Mouse (Mus musculus): ENCODE measurements around the gene Chrna1.
A peak's percentile ranks its signal among the peaks of the same experiment; 100 is the strongest.

The Chrna1 gene

DNA sequence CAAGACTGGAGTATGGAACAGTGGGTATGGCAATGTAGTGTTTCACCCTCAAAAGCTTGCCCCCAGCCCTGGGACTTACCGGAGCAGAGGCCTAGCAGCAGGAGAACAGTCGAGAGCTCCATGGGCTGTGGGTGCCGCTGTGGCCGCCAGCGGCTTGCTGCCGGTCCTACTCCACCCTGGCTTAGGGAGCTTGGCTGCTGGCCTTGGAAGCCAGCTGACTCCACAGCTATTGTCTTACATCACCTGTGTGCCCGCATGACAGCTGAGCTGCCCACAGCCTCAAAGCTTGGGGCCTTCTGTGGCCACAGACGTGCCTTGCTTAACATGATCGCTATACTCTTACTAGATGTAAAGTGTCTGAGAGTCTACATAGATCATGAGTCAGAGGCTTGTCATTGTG, at the start of gene Chrna1:
Gene Chrna1 (minus strand): TSS at position 173 of the 400 bp plus-strand sequence.
- no peak for DNase-seq

DNA sequence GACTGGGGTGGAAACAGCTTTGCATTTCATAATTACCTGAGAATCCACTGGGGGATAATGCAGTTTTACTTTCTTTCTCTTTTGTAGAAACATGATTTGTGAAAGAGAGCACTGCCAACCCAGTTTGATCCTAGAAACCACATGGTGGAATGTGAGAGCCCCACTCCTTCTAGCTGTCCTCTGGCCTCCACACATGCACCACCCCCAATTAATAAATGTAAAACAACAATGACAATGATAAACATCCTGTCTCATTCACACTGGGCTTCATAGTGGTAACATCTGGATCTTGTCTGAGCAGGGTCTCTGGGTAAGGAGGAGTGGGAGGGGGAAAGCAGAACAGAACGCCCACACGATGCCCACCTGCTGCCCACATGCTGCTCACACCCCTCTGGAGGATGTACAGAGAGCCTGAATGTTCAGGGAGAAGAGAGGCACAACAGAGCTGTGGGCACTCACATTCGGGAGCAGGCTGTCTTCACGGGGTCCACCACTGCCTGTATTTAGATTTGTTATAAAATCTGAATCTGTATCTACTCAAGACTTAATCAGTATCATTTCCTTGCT, 38.4 kb upstream of the Chrna1 start:
- DNase-seq = no peak

DNA sequence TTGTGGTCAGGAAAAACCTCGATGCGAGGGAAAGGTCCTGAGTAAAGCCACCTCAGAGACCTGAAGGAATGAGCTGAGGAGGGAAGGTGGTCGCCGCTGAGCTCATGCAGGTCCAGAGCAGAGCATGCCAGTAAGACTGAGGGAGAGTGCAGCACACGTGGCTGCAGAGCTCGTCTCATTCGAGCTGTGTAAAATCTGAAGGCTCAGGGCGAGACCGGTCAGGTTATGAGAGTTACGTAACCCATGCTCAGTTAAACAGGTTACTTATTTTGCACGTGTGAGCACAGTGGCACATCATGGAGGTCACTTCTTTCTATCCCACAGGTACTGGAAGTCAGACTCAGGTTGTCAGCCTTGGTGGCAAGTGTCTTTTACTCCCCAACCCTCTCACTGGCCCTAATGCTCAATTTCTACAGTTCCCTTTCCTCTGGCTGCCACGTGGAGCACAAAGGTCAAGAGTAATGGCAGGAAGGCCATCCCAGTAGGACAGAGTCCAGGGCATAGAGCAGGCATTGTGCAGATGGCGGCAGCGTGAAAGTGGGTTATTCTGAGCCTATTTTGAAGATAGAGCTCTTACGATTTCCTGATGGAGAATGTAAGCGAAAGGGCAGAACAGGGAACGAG, 36.4 kb upstream of the Chrna1 start:
- DNase-seq = no peak

DNA sequence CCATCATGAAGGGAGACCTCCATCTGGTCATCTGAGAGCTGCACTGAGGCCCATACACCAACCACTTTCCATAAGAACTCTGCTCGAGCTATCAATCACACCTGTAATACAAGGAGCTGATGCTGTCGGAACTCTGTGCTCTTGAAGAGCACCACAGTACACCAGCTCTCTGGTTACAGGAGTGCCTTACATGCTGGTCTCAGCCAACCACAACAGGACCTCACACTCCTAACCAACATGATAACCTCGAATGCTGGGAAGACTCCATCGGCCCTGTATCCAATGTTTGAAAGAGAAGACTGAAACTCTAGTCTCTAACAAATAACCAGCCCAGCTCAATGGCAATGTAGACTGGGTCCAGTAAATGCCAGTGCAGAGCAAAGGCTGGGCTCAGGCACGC, 35.3 kb upstream of the Chrna1 start:
- no peak for DNase-seq

DNA sequence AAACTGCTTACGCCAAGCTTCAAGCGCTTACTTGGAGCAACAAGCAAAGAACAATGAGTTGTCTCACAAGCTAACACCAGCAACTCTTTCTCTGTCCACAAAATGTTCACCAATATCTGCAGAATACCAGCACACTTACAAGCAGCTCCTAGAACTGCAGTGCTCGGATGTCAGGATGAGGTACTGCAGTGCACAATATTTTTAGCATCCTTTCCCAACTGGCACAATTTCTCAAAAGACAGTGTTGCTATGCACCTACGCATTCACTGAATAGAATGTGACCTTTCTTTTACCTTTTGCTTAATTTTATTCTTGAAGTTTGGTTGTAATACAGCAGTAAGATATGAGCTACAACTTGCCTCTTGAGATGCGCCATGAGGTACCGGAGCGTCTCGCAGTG, 34.2 kb upstream of the Chrna1 start:
- DNase-seq = no peak

DNA sequence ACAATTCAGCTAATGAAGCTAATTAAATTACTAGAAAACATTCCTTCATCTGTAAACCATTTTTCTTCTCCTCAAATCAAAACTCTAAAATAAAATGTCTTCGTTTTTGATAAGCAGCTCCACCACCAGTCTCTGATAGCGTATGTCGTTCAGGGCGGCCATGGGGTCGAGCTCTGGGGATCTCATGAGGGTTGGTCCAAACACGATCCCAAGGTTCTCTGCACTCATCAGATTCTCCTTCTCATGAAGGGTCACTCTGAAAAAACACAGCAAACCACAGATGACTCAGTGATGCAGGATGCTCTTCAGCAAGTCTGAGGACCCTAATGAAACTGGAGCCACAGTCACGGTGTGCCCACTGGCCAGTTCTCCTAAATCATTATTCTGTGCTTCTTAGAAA, 32.8 kb upstream of the Chrna1 start:
- no peak for DNase-seq

DNA sequence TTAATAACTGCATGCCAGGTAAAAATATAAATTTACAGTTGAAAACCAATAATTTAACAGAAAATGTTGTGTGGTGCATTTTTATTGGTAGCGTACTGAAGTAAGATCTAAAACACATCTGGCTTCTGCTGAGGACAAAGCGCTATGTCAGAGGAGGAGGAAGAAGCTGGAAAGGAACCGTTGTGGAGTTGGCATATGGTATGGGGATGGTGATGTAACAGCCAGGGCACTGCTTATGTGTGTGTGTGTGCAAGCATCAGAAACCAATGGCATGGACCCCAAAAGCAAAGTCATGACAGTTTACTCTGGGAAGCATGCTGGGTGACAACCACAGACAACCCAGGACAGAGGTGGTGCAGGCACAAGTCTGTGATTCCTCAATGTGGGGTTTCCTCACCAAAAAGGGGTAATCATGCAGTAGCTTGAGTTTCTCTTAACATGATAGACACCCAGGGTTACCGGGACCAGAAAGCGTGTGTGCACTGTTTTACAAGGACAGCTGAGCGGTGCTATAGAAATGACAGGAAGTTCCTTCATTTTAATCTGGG, 32.3 kb upstream of the Chrna1 start:
- DNase-seq = no peak

DNA sequence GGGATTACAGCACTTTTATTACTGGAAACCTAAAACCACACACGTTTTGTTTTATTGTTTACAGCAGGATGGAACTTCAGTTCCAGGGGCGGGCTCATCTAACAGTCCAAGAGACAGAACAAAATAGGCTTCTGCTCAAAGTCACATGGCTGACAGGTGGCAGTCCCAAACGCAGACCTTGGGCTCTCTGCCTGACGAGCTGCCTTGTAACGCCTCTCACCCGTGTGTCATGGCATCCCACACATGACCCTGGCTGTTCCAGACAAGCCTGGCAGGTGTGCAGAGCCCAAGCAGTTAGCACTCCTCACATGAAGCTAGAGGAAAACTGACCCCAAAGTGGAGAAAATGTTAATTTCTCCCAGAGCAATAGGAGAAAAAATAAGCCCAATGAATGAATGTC, 31.7 kb upstream of the Chrna1 start:
- no peak for DNase-seq

DNA sequence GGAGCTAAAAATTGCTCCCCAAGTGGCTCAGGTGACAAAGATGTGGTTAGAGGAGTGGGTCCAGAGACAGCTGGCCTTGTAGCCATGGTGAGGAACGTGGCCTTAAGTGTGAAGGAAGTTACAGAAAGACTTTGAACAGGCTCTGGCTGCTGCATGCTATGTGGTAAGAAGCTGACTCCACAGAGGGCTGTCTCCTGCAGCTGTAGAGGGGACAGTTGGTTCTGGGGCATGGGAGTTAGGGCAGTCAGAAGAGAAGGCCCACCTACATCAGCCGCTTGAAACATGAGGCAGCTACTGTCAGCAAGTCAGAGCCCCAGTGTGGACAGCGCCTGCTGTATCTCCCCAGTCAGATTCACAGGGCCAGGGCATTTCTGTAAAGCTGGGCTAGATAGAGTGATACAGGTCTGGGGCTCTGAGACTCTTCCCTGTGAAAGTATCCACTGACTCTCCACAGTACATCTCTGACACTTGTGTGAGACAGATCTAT, 29.6 kb upstream of the Chrna1 start:
- DNase-seq = no peak

DNA sequence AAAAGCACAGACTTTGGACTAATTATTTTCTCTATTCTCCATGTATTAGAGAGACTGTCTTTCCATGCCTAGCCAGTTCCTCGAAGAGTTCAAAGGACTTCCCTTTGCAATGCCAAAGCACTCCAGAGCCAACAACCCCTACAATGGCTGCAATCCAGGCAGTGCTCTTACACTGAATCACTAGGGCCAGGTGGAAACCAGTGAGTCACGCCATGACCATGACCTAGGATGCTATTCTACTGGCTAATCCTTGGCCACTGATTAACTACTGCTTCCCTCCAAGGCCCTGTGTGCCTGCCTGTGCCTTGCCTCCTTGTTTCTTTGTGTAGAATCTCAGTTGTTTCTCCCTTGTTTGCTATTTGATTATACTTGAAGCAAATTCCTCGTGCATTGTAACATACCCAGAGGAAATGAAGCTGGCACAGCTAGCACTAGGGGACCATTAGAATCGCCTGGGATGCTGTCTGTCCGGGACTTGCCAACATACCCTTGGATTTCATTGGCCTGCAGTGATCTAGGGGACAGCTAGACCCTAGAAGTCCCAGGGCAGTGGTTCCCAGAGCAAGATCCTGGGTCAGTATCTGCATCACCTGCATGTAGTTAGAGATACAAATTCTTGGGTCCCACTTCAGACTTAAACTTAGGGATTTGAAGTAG, 29.1 kb upstream of the Chrna1 start:
- DNase-seq = no peak

DNA sequence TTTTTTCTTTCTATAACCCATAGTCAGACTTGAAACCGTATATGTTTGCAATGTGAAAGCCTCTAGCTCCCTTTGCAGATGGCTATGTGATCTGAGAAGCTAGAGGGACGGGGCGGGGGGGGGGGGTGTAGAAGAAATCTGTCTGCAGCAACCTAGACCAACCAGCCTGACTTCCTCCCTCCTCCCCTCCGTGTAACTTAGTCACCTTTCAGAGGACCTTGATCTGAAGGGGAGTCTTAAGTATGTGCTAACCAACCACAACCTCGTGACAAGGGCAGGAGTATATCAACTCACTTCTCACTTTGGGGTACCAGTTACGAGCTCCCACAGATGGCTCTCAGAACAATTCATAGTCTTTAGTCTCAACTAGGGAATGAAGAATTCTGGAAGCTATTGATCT, 28.3 kb upstream of the Chrna1 start:
- DNase-seq = no peak

DNA sequence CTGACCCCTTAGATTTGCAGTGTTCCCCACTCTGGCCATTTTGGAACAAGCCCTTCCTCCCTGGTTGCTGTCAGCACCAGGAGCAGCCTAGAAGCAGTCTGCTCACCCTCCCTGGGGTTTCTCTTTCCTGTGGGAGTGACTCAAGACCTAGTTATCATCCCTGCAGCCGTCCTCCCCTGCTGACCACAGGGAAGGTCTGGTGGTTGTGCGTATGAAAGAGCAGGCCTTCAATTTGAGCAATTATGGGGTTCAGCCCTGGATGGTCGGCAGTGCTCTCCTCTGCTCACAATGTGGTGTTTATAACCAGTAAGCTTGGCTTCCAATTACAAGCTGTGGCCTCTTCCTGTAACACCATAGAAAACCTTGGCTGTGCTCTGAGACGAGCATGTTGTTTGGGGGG, 27.5 kb upstream of the Chrna1 start:
- no peak for DNase-seq

DNA sequence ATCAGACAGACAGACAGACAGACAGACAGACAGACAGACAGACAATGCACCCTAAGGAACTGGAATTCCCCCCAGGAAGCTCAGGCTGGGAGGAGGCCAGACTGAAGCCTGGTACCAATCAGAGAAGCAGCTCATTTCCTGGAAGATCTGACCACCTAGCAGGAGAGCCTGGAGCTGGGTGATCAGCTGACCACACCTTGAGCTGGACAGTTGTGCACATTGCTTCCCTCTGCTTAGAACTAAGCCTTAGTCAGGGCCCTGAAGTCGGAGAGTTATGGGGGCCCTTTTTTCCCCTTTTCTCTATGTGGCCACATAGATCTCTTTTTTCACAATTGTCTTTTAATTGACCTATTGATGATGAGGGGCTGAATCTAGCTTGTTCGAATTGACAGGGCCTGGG, 27.0 kb upstream of the Chrna1 start:
- DNase-seq = no peak

DNA sequence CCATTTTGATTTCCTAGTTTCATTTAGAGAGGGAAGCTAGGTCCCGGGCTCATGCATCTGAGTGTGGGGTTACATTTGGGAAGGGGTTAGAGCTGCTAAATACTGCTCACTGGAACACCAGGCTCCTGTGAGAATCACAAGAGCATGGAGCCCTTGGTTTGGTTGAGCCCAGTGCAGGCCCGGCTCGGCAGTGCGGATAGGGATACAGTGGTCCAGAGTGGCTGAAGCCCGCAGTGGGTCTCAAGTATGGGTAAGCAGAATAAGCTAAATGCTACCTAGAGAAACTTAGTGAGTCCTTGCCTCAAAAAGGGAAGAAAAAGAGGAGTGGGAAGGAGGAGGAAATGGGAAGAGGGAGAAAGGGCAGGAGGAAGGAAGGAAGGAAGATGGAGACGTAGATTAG, 26.5 kb upstream of the Chrna1 start:
- DNase-seq = no peak

DNA sequence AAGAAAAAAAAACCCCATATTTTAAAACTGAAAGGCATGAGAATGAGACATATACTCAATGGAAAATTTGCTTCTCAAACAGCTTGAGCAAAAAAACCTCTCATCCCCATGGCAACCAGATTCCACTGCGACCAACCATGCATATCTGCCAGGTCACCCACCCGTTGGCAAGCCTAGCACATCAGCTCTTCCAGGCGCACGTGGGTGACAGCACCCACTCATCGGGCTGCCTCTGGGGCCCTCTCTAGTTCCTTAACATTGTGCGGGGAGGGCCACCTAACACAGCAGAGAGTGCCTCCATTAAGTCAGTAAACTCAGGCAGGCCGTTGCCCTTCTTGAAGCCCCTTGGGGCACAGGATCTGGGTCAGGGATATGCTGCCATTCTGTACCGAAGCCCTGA, 24.9 kb upstream of the Chrna1 start:
- DNase-seq = peak; percentile 90

DNA sequence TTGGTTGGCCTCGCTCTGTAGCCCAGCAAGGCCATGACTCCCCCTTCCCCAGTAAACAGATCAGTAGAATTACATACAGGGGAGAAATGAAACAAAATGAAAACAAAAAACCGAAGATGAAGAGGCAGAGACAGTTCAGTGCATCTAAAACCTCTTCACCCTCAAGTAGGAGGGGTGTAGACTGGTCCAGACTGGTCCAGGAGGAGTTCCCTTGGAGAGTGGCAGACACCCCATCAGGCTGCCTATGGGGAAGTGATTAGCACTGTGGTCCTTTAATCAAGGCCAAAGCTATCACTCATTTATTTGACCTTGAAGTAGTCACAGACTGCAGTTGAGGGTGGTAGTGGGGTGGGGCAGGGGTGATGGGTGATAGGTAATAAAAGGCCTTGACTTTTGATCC, 24.4 kb upstream of the Chrna1 start:
- DNase-seq = no peak

DNA sequence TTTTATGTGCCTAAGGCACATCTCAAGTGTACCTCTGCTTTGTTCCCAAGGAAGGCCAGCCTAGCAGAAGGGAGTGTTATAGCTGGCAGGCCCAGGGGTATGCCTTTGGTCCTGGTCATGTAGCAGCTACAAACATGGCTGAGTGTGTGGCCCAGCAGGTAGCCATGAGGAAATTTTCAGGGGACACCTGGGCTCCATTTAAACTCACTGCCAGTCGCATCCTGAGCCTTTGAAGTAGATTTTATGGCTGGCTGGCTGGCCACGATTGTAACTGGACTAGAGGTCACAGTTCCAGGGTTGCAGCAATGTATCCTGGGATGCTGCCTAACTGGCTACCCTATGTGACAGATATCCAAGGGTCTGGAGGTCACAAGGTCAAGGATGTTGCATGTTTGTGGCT, 20.5 kb upstream of the Chrna1 start:
- DNase-seq = no peak

DNA sequence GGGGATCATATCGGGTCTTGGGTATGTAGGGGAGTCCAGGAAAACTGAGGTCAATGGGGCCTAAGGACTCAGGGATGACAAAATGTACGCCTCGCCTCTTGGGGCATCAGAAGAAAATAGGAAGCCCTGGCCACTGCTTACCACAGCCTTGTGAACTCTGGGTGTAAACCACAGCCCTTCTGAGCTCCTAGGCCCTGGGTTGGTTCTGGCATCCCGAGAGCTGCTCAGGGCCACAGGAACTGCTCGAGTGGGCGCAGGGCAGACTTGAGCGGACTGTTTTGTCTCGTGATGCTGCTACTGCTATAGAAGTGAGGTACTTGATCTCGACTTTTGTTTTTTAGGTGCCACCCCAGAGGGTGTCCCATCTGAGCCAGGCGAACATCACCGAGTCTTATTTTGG, 17.6 kb upstream of the Chrna1 start:
- no peak for DNase-seq

DNA sequence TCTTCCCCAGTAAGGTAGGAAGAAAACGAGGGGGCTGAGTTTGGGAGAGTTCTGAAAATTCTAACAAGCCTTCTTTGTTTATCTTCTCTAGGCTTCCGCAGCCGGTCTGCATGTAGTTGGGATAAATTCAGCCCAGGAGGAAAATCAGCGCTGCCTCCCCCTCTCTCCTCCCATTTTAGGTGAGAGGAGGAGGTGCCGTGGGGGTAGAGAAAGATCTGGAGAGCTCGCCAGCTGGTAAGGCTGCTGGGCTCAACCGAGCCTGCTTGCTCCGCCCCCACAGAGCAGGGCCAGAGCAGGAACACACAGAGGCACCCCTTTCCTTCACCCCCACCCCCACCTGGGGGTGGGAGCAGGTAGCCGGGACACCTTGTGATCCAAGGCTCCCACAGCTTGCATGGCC, 16.6 kb upstream of the Chrna1 start:
- DNase-seq = peak; percentile 90

DNA sequence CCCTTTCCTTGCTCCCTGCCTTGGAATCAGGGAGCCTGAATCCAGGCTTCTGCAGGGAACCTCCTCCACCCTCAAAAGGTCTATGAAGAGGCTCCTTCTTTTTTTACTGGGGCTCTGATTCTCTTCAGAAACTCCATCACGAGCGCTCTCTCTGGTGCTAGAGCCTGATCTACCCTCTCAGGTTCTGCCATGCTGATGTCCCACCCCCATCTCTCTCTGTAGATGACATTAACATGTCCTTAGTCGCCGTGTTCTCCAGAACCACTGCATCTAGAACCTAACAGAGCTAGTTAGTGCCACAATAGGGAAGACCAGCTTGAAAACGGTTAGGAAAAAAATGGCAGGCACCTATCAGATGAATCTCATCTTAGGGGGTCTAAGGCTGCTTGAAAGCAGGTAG, 16.2 kb upstream of the Chrna1 start:
- DNase-seq = no peak

DNA sequence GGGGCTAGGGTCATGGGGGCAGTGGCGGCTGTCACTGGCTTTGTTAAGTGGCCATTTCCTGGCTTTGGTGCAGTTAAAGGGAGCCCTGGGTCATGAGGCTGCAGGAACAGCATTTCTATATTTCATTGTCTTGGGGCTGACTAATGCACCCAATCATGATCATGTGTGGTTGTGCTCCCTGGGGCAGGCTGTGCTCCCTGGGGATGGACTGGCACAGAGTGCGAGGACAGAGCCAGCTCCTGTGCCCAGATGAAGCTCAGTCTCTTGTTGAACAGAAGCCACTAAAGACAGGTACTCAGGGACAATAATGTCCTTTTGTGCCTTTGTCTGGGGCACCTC, 12.9 kb upstream of the Chrna1 start:
- no peak for DNase-seq

DNA sequence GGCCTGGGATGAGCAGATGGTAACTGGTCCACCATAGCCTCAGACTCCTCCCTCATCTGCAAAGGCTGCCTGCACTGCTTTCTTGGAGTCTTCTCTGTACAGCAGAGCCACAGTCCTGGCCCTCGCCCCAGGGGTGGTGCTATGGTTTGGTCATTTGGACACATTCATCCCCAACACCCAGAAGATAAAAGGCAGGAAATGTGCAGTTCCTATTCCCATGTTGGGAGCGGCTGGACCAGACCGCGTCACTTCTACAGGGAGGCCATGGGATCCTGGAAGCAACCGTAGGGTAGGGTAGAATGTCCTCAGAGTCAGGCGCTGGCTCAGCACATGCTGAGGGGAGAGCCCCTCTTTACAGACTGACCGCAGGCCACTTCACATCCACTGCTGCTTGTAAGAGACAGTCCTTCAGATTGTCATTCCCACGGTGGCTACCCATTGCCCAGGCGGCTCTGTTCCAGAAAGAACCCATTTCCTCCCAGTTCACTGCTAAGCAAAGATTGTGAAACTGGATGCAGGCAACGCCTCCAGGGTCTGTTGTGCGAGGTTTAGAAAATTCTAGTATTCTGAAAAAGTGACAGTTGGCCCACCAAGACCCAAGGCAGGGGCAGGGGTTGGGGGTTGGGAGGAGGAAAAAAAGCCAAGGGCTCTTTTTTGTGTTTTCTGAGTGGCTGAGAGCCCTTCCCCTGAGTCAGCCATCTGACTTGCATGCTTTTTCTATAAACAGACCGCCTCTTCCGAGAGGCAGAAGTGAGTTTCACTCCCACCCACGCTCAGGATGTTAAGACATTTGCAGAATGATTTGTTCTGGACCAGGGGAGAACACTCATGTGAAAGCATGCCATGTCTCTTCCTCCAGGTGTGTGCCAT, 12.3 kb upstream of the Chrna1 start:
- peak; percentile 73 for DNase-seq

DNA sequence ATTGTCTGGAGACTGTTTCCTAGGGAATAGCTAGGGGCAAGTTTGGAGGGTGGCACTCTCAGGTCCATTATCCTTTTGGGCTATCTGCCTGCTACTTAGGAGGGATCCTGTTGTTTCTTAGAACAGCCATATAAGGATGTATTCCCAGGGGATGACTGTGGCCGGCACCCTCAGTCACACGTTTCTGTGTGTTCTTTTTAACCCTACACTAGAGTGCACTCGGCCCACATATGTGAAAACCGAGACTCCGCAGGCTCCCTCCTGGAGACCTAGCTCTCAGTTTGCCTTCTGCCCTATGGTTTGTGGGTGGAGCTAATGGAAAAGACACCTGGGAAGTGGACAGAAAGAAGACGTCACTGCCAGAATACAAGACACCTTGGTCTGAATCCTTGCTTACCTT, 11.1 kb upstream of the Chrna1 start:
- DNase-seq = no peak

DNA sequence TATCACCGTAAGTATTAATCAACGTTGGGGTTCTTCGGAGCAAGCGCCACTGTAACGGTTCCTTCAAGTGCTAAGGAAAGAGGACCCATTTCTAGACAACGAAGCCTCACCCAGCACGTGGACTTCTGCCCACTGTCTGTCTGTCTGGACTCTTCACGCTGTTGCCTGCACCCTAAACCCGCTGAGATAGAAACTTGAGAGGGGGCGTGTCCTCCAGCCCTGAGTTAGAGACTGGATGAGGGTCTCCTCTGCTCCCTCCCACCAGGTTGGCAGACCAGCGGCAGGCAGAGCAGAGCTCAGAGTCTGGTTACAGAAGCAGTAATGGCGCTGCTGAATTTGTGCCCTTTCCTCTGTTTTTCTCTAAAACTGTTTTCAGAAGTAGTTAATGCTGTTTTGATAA, 10.0 kb upstream of the Chrna1 start:
- DNase-seq = no peak

All from right cerebral cortex, postnatal 25 days (tissue).